ENCODE assay signal across 9 mouse cellular contexts in the genomic region with DNA sequence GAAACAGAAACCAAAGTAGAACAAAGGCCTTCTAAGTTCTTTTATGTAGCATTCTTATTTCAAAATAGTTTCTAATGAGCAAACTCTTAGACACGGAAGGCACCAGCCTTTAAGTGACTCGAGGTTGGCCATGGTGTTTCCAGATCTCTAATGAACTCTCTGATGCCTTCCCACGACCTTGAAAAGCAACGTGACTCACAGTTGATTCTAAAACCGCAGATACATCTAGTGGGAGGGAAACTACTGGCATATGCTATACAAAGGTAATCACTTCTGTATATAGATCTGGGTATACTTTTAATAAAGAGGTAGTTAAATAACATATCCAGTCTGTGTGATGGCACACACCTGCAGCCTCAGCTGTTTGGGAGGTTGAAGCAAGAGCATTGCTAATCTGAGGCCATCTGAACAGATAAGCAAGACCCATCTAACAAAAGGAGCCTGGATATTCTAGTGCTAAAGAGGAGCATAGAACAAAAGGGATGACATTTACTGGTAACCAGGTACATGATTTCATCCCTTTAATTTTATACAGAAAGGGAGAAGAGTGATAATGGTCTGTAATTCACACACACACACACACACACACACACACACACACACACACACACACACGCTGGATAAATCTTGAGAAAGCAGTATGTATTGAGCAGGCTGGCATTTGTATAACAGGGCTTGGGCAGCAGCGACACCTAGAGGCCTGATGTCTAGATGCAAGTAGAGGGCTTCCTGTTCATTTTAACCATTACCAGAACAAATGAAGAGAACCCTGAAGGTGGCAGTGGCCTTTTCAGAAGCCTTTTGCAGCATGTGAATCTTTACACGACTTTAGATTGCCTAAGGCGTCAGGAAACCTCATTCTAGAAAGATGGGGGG.
DNase-seq lines count a peak whose midpoint lies in the region; ATAC-seq and TF ChIP-seq lines count a peak whose summit lies in the region.
"Had no signal": no experiment of that assay in that cellular context is flagged by ENCODE, and none has a peak within 500 bp of the region (broad histone marks: within the 10 kb centered on the region; RNA-seq: fewer than 3 reads in every experiment).

No protein-coding gene starts in this region.

- peak; percentile 82 for ATAC-seq in forebrain, embryonic 11.5 days (replicated peaks; ENCODE audit: low FRiP score)
- peak; percentile 62; the same call in 1 of the 2 replicates for ATAC-seq in lung, postnatal 0 days

- no peak overlapping the region for H3K27ac ChIP-seq in forebrain, embryonic 11.5 days (ENCODE audit: low read depth, low read length)
- no peak overlapping the region for H3K27ac ChIP-seq in lung, postnatal 0 days (ENCODE audit: low read length)
- H3K27ac ChIP-seq: macrophage had no signal

- TF ChIP-seq CTCF in lung, postnatal 0 days (IDR thresholded peaks at IDR 0.05), result peak; percentile 96

- no peaks in the 10 kb centered on the region for H3K27me3 ChIP-seq in forebrain, embryonic 11.5 days (ENCODE audit: control insufficient read depth, insufficient read depth, low read length)
- no peaks in the 10 kb centered on the region for H3K27me3 ChIP-seq in lung, postnatal 0 days (replicated peaks; ENCODE audit: insufficient read depth, low read length)

- 42% methylated on average over 9 of the region's 9 CpGs for WGBS in forebrain, embryonic 11.5 days
- 39% methylated on average over 9 of the region's 9 CpGs for WGBS in lung, postnatal 0 days

- peak; percentile 78 for DNase-seq in ES-CJ7 (ENCODE audit: low read depth, low spot score)
- DNase-seq in c-Kit-negative CD71-positive TER-119-positive erythroid progenitor cells, embryonic 14.5 days (ENCODE audit: low read depth, low spot score), result peak; percentile 15
- peak; percentile 90 for DNase-seq in forebrain, embryonic 11.5 days (ENCODE audit: low spot score)
- DNase-seq in heart, postnatal 4 days, result peak; percentile 86
- DNase-seq in layer of hippocampus, adult 18-20 months (ENCODE audit: low spot score in 2 of 2), result peak; percentile 76 to 92
- DNase-seq in lung, postnatal 0 days (ENCODE audit: low spot score), result peak; percentile 85
- DNase-seq in retina, embryonic 14.5 days (ENCODE audit: low spot score), result peak; percentile 95
- peak; percentile 55 to 58 for DNase-seq in thymus, postnatal 36 days

- H3K36me3 ChIP-seq in forebrain, embryonic 11.5 days (ENCODE audit: control insufficient read depth, insufficient read depth, low read length), result no peaks in the 10 kb centered on the region
- no peaks in the 10 kb centered on the region for H3K36me3 ChIP-seq in lung, postnatal 0 days (ENCODE audit: insufficient read depth, low read length)

- peaks cover 2% of the 10 kb centered on the region; the same call in 1 of the 2 replicates for H3K4me1 ChIP-seq in forebrain, embryonic 11.5 days (replicated peaks; ENCODE audit: control insufficient read depth, insufficient read depth, low read length)
- H3K4me1 ChIP-seq in lung, postnatal 0 days (ENCODE audit: insufficient read depth, low read depth, low read length), result no peaks in the 10 kb centered on the region

- TF ChIP-seq EP300 in lung, postnatal 0 days (IDR thresholded peaks at IDR 0.05), result peak; percentile 23; the same call in 1 of the 2 replicates

- H3K4me2 ChIP-seq in forebrain, embryonic 11.5 days (ENCODE audit: low read depth, low read length, severe bottlenecking), result no peak overlapping the region
- no peak overlapping the region for H3K4me2 ChIP-seq in lung, postnatal 0 days (replicated peaks; ENCODE audit: low read depth, low read length)

- H3K9ac ChIP-seq in forebrain, embryonic 11.5 days (ENCODE audit: low read length), result no peak overlapping the region
- no peak overlapping the region for H3K9ac ChIP-seq in lung, postnatal 0 days (replicated peaks; ENCODE audit: low read depth)

- H3K4me3 ChIP-seq in forebrain, embryonic 11.5 days (ENCODE audit: low read depth, low read length), result no peak overlapping the region
- no peak overlapping the region for H3K4me3 ChIP-seq in lung, postnatal 0 days (ENCODE audit: low read depth, low read length)

- H3K9me3 ChIP-seq in forebrain, embryonic 11.5 days (ENCODE audit: control insufficient read depth, low read length), result no peaks in the 10 kb centered on the region
- H3K9me3 ChIP-seq in lung, postnatal 0 days (ENCODE audit: low read length), result no peaks in the 10 kb centered on the region

Comparison
In these comparisons a context has a peak if more than half of its experiments do, and no peak if none do; other contexts are left out.
1. DNase-seq: peak in every context shown above with its lines; median percentile 95 in retina, embryonic 14.5 days; 90 in forebrain, embryonic 11.5 days; 86 in heart, postnatal 4 days; 85 in lung, postnatal 0 days; 84 in layer of hippocampus, adult 18-20 months; 78 in ES-CJ7; 56 in thymus, postnatal 36 days; 15 in c-Kit-negative CD71-positive TER-119-positive erythroid progenitor cells, embryonic 14.5 days.